Mouse (Mus musculus) cerebellum, postnatal 10 days (tissue): ENCODE data around the gene Col17a1.

Experiments used
- DNase-seq, 2 experiments: peaks; one replicate each; pipeline ENCODE4 v3.0.0; 2021; ENCODE audit warnings: mixed read lengths in 2 of 2

The Col17a1 gene

GRCm38 (mm10) chr19:47691994-47692393, at the start of gene Col17a1:
Gene Col17a1, minus strand, starts transcription at chr19:47692094.
- DNase-seq, result no peak

DNA sequence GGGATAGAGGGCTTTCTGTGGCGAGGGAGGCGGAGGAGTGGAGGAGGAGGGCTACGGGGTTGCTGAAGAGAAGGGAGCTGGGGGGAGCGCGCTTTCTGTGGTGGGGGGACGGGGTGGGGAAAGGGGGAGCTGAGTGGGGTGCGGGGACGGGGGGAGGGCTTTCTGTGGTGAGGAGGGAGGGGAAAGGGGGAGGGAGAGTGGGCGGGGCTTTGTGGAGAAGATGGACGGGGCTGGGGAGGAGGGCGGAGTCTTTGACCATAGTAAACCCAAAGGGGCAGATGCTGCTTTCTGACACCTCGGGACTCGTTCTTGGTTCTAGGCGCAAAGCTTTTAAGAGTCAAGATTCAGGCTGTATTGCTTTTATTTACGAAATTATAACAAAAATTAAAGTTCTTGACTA, 40.0 kb upstream of the Col17a1 start:
- DNase-seq, result peak; percentile 91 to 92

GRCm38 (mm10) chr19:47731071-47731881, 39.4 kb upstream of the Col17a1 start, which contains the start of gene Sfr1:
Gene Sfr1, plus strand, starts transcription at chr19:47731682.
- DNase-seq, result peak; percentile 99 to 100

GRCm38 (mm10) chr19:47730691-47731070, 38.8 kb upstream of the Col17a1 start:
- DNase-seq, result peak in 1 of 2 experiments; percentile 57

DNA sequence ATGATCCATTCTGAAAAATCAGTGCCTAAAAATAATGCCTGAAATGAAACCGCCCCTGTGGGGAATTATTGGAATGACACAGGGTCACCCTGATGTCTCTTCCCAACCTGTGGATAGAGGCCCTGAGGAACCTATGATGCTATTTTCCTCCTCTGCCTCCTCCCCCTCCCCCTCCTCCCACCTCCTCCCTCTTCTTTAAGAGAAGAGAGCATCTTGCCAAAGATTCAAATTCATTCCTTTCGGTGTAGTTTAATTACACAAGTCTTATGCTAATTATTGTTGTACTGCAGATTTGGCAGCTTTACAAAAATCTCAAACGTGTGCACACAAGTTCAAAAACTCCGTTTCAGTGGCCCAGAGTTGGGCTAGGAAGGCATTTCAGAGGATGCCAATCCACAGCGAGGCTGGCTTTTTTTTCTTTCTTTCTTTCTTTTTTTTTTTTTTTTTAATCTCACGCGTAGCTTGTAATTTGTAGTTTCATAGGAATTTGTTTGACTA, 33.8 kb upstream of the Col17a1 start:
- DNase-seq, result no peak

DNA sequence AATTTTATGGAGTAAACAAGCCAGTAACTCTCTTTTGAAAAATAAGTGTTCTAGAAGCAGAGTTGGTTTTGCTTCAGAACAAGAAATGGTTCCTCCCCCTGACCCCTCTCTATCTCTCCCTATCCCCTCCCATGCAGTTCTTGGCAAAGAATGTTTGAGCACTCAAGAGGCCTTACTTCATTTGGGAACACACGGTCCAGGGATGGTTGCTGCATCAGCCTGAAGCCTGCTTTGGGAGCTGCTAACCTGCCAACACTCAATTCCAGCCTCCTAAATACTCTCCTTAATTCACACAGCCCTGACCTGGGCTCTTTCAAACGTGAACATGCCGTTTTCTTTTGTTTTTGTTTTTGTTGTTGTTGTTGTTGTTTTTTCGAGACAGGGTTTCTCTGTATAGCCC, 33.0 kb upstream of the Col17a1 start:
- no peak for DNase-seq

DNA sequence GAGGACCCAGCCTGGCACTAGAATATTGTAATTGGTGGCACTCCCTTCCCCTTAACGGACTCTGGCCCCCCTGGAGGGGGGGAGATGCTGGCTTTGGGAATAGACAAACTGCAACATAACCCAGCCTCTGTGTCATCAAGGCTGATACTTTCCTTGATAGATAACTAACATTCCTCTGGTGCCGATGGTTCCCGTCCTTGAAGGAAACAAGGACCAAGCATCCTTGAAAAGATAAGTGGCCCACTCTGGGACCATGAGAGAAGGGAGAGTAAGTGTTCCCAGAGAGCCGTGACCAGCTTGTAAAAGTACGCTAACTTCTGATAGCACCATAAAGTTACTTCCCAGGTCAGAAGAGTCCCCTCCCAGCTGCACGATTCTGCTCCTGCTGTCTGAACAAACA, 30.6 kb upstream of the Col17a1 start:
- DNase-seq, result no peak

- no peak for DNase-seq
Measured at GRCm38 (mm10) chr19:47719147-47719546, 27.3 kb upstream of the Col17a1 start.

DNA sequence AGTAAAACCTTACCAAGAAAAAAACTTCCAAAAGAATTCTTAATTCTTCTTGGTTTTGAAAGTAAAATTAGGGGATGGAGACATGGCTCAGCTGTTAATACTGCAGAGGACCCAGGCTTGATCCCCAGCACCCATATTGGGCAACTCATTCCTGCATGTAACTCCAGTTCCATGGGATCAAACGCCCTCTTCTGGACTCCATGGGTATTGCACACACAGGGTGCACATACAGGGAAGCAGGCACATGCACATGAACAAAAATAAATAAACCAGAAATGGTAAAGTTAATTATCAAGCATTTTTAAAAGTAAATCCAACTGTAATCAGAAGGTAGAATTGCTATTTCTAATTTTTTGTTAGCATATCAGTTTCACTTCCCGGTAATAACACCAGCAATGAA, 24.2 kb upstream of the Col17a1 start:
- no peak for DNase-seq

GRCm38 (mm10) chr19:47713457-47713856, 21.6 kb upstream of the Col17a1 start:
- DNase-seq, result no peak

DNA sequence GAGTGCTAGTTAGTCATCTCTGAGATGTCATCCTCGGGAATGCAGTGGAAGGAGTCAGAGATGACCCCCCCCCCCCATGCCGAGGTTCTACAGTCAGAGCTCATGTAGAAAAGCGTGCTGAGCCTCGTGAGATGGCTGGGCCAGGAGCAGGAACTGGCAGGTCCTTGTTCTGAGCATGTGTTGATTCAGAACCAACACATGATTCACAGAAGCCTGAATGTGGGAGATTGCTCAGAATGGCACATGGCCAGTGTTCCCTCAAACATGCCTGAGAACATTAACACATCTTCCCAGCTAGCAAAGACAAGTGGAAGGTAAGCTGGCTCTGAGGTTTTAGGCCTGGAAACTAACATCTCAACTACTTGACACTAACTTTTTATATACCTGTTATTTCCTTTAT, 18.5 kb upstream of the Col17a1 start:
- no peak for DNase-seq

DNA sequence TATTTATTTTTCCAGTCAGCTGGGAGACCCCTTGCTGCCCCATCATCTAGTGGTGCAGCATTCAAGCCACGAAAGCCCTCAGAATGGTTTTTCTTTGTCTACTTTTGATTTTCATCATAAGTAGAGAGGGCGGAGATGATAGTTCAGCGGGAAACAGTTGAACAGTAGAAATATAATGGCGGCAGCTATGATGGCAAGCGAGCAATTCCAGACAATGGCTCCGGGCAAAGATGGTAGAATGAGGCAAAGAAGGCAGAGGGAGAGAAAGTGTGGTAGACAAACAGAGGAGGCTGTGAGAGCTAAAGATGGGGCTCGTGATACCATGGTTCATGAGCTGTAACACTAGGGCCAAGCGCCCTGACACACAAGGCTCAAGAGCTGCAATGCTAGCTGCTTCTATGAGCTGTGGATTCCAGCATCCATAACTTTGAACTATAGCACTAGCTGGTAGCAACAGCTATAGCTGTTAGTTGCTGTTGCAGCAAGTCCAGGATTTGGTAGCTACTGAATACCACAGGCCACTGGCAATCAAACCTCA, 13.9 kb upstream of the Col17a1 start:
- DNase-seq, result no peak

DNA sequence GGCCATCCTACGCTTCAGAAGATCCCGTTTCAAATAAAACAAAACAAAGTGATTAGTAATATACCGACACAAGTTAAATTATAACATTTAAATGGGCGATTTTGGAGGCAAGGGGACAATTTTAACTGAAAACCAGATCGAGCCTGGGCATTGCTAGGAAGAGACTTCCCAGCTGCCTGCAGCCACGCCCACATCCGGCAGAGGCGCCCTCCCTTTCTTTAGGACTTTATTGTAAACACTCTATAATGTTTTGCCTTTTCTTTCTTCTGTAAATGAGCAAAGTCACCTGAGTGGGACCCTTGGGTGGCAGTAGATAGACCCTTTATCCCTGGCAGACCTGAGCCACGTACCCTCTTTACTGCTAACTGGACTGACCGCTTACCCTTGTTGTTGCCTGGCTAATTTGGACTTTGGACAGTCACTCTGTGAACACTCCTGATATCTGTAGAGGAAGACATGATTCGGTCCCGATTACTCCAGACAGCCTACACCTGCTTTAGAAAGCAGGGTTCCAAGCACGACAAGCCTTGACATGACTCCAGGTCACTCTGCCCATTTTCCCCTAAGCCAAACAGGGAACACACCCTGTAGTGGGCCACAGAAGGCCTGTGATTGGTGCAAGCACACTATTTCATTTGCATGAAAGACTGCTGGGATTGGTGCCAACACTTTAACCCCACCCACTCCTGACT, 13.3 kb upstream of the Col17a1 start:
- DNase-seq, result peak in 1 of 2 experiments; percentile 13

GRCm38 (mm10) chr19:47700509-47700908, 8.6 kb upstream of the Col17a1 start:
- no peak for DNase-seq

DNA sequence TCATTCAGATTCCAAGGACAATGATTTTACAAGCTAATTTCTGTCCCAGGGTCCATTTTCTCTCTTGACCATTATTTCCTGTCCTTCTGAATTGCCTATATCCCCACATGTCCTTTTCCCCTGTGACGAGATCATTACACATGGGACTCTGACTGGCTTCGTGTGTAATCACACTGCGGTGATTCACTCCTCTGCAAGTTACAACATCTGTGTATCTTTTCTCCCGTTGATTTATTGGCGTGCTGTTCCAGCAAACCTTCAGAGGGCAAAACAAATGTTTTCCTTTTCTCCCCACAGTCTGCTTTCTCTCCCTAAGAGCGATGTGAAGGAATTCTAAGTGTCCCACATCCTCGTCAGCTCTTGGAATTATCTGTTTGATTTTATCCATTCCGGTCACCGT, 7.8 kb upstream of the Col17a1 start:
- no peak for DNase-seq

GRCm38 (mm10) chr19:47698266-47698665, 6.4 kb upstream of the Col17a1 start:
- no peak for DNase-seq

- DNase-seq, result no peak
Measured at GRCm38 (mm10) chr19:47697067-47697466, 5.2 kb upstream of the Col17a1 start.

DNA sequence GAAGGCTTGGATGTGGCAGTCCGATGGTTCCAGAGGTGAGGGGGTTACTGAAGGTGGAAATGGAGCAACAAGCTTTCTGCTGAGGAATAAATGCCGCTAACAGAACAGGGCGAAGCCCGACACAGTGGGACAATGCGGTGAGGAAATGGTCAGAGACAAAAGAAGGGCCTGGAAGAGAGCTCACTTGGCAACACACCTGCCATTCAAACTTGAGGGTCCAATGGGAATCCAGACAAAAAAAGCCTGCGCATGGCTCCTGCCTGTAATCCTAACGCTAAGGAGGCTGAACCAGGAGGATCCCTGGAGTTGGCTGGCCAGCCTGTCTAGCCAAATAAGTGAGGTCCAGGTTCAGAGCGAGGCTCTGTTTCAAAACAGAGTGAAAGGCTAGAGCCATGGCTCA, 4.5 kb upstream of the Col17a1 start:
- no peak for DNase-seq

DNA sequence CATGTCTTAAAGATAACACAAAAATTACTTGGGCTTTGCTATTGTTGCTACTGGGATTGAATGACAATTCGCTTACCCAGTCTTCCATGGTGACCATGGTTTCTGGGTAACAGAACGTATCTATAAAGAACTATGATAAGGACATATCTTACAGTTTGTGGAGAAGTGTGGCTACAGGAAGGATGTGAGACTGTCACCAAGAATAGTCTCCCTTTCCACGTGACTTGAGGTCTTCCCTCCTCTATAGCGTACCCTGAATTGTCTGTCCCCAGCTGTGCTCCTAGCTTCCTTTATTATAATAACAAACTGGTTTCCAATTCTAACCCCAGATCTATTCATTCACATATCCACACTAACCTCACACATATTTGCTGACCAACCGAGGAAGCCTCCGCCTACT, 3.8 kb upstream of the Col17a1 start:
- DNase-seq, result no peak

DNA sequence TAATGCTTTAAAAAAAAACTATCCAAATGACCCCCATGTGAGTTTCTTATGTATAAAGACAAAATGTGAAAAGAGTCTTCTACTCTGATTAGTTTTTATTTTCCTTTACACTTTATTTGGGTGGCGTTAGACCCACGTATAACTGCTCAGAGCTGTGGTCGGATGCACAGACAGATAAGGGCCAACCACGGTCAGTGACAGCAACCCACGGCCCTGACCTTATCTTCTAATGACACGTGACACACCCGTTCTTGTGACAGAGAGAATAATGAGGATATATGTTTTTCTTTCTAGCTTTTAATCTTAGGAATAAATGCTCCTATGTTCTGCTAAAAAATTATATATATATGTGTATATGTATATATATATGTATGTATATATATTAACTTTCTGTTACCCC, 2.3 kb downstream of the Col17a1 start:
- DNase-seq, result no peak

DNA sequence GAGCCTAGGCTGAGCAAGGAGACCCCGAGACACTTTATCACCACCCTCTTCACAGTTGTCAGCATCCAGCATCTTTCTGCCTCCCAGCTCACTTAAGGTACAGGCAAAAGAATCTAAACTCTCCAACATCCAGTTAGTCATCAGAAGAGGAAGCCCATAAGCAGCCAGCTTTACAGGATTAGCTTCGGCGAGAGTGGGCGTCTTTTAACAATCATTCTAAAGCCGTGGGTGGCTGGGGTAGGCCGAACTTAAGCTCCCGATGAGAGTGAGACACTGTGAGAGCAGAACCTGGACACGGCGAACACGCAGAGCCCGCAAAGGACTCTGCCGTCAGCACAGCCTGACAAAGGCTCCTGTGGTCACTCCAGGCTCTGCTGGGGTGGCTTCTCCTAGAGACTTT, 13.2 kb downstream of the Col17a1 start:
- no peak for DNase-seq

GRCm38 (mm10) chr19:47674419-47674818, 17.5 kb downstream of the Col17a1 start:
- DNase-seq, result peak; percentile 59 to 60

DNA sequence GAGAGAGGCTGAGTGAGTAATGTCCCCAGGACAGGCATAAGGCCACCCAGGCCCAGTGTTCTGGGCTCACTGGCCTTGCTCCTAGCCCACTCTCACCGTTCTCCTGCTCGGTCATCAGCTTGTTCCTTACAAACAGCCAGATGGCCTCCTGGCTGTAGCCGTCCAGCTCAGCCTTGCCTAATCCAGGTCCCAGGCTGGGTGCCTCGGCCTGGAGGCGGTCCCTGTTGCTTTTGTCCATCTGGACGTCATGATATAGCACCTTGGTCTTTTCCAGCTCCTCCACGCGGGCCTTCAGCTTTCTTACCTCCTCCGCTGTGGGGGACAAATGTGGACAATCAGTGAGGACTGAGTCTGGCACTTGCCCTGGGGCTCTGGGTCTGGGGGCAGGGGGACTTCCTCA, 23.5 kb downstream of the Col17a1 start:
- DNase-seq, result peak; percentile 70 to 82

DNA sequence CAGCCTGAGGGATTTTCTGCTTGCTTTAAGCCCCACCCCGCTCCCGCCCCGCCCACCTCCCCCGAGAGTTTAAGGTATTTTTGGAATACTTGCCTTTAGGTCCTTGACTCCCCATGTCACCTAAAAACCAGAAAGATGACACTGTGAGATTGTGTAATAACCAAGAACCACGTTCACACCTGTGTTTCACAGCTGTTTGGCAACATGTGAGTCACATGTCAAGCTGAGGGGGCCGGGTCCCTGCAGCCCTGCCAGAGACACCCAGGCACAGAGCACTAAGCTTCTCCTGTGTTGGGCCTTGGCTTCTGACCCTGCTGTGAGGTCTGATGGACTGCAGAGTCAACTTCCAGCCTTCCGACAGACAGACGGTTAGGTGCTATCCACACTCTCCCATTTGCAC, 24.3 kb downstream of the Col17a1 start:
- DNase-seq, result peak in 1 of 2 experiments; percentile 28
